Mouse (Mus musculus) liver, embryonic 11.5 days (tissue): ENCODE data around the gene Narfl. TPM values are rescaled to one million over a fixed set of nuclear protein-coding genes. Genes with fewer than 3 reads are reported as not detected.
A peak's percentile ranks its signal among the peaks of the same experiment; 100 is the strongest.

Experiments used
- ATAC-seq: fragments of 200-750 bp; cut with Nextera tagmentation; replicated peaks from 2 replicates; pipeline ENCODE4 v1.8.0; 2017; ENCODE audit warnings: moderate number of reproducible peaks, mild to moderate bottlenecking, moderate TSS enrichment, moderate library complexity; ENCODE audit not compliant: low FRiP score
- DNase-seq: peaks from one replicate; pipeline ENCODE4 v3.0.0-alpha.2; 2017; ENCODE audit warnings: low spot score
- H3K27ac ChIP-seq: fragments of 300-500 bp; sonication (generic); 2 replicates; pipeline ENCODE4 v1.5.1; 2014; ENCODE audit warnings: mild to moderate bottlenecking, low read depth, low read length, control low read depth
- H3K27me3 ChIP-seq: fragments of 300-500 bp; sonication (generic); replicated peaks from 2 replicates; pipeline ENCODE4 v1.6.1; 2014; ENCODE audit warnings: low read length, mixed read lengths; ENCODE audit not compliant: control insufficient read depth, insufficient read depth
- H3K36me3 ChIP-seq: fragments of 300-500 bp; sonication (generic); 2 replicates; pipeline ENCODE4 v1.6.1; 2014; ENCODE audit warnings: mild to moderate bottlenecking, low read length, moderate library complexity, mixed read lengths; ENCODE audit not compliant: control insufficient read depth, insufficient read depth
- H3K4me1 ChIP-seq: fragments of 300-500 bp; sonication (generic); replicated peaks from 2 replicates; pipeline ENCODE4 v1.6.1; 2014; ENCODE audit warnings: low read length, mixed read lengths; ENCODE audit not compliant: control insufficient read depth, insufficient read depth
- H3K4me2 ChIP-seq: fragments of 300-500 bp; sonication (generic); 2 replicates; pipeline ENCODE4 v1.6.1; 2014; ENCODE audit warnings: mild to moderate bottlenecking, control low read depth, moderate library complexity
- H3K4me3 ChIP-seq: fragments of 300-500 bp; sonication (generic); 2 replicates; pipeline ENCODE4 v1.5.1; 2014; ENCODE audit warnings: low read depth, low read length, control low read depth
- H3K9ac ChIP-seq: fragments of 300-500 bp; sonication (generic); 2 replicates; pipeline ENCODE4 v1.6.1; 2014; ENCODE audit warnings: low read depth, low read length, control low read depth
- H3K9me3 ChIP-seq: fragments of 300-500 bp; sonication (generic); 2 replicates; pipeline ENCODE4 v1.6.1; 2016; ENCODE audit warnings: low read length, inconsistent platforms, mixed read lengths; ENCODE audit not compliant: control insufficient read depth
- WGBS: fragments of 180-500 bp; shearing (Covaris S2); extraction: QIAGEN DNeasy Blood & Tissue Kit; methylation state at CpG from one replicate; pipeline ENCODE4 v1.1.7; 2014; 5-methylcytosine and 5-hydroxymethylcytosine counted together
- polyA plus RNA-seq: library from polyadenylated mRNA; unstranded; fragments of >200 nt; fragmentation: Nextera tagmentation; extraction: Ambion mirVana; gene quantifications from 2 replicates; pipeline ENCODE4 v1.2.1, GENCODE M21; 2014

Narfl gene
- polyA plus RNA-seq, 1 experiment from 2014 or later = 29.9 TPM

DNA sequence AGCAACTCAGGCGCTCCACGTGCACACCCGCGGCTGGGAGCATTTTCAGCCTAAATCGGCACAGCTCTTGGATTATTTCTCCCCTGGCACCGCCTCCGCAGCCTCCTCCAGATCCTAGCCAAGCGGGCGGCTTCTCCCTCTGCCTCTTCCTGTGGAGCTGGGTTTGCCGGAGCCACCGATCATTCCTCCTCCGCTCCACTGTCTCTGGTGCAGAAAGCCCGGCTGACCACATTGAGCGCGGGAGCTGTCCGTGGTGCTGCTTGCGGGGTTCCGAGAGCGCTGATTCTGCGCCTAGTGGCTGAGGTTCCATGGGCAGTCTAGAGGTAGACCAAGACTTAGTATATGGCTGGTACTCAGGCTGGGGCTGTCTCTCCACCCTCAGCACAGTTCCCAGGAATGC is 39.9 kb downstream of the Narfl start:
- Histone ChIP-seq H3K9ac (no peak overlapping the region), H3K4me3 (no peak overlapping the region), H3K4me2 (no peak overlapping the region), H3K4me1 (peaks cover 4% of the 10 kb centered on the region; the same call in 1 of the 2 replicates), H3K27me3 (peaks cover 89% of the 10 kb centered on the region), H3K9me3 (no peaks in the 10 kb centered on the region), H3K27ac (no peak overlapping the region), H3K36me3 (no peaks in the 10 kb centered on the region)
- peak; percentile 86 for DNase-seq
- WGBS = 3% methylated on average over 20 of the region's 20 CpGs
- 0 out of 2 replicates have a peak, but pooled peaks have one; percentile 40 for ATAC-seq

GRCm38 (mm10) chr17:25817662-25818061 is 44.1 kb downstream of the Narfl start:
- Histone ChIP-seq H3K4me1 (no peaks in the 10 kb centered on the region), H3K36me3 (no peaks in the 10 kb centered on the region), H3K4me3 (no peak overlapping the region), H3K9me3 (no peaks in the 10 kb centered on the region), H3K4me2 (no peak overlapping the region), H3K9ac (no peak overlapping the region), H3K27ac (no peak overlapping the region), H3K27me3 (peaks cover 76% of the 10 kb centered on the region)
- ATAC-seq (no peak), DNase-seq (no peak)
- WGBS = 75% methylated on average over 11 of the region's 11 CpGs

DNA sequence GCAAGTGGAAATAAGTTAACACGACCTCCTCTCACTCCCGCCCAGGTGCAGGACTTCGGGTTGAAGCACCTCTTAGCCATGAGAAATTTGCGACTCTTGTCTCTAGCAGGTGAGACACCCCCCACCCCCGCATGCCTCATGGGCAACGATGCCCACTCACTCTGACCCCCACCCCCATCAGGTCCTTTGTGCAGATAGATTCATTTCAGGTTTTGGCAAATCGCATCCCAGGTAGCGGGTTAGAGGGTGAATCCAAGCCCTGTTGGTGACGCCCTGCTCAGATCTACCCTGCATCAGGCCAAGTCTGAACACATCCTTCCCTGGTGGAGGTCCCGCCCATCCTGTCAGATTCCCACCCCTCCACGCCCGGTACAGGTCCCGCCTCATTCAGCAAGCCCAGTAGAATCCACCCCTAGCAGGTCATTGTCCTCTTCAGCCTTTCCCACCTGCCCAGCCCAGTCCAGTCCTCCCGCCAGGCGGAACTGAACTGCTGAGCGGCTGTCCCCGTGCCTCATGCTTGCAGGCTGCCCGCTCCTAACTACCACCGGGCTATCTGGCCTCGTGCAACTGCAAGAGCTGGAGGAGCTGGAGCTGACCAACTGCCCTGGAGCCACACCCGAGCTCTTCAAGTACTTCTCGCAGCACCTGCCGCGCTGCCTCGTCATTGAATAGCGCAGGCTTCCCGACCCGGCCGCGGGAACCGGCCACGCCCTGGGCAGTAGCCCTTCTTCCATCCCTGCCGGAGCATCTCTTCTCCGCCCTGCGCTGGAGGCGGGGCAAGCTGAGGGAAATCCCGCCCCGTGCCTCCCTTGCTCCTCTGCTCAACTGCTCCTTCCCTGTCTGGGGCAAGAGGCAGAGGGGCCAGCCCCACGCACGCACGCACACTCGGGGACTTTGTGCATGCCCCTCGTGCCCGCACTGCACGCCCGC is 45.5 kb downstream of the Narfl start:
- 8% methylated on average over 46 of the region's 46 CpGs for WGBS
- Histone ChIP-seq H3K4me3 (peak overlapping the region; percentile 14), H3K9me3 (no peaks in the 10 kb centered on the region), H3K4me2 (peak overlapping the region; percentile 37), H3K27me3 (peaks cover 63% of the 10 kb centered on the region), H3K27ac (no peak overlapping the region), H3K4me1 (peaks cover 2% of the 10 kb centered on the region), H3K36me3 (no peaks in the 10 kb centered on the region), H3K9ac (no peak overlapping the region)
- no peak for ATAC-seq
- no peak for DNase-seq

- peak within 1 kb of the TSS; percentile 81 for H3K9ac ChIP-seq
- ATAC-seq (peak; percentile 76), DNase-seq (peak; percentile 70)
- H3K4me3 ChIP-seq = peak within 1 kb of the TSS; percentile 84
- H3K4me1 ChIP-seq = peaks cover 21% of the 10 kb centered on the region
- peak within 1 kb of the TSS; percentile 89 for H3K4me2 ChIP-seq
- H3K27ac ChIP-seq = peak within 1 kb of the TSS; percentile 57; the same call in 1 of the 2 replicates
- WGBS = under 1% methylated on average over 18 of the region's 18 CpGs
- H3K36me3 ChIP-seq = peaks cover 20% of the 10 kb centered on the region
- peaks cover 29% of the 10 kb centered on the region for H3K27me3 ChIP-seq
- no peaks in the 10 kb centered on the region for H3K9me3 ChIP-seq
Measured at GRCm38 (mm10) chr17:25823452-25823851, 49.9 kb downstream of the Narfl start, which contains the start of gene Wdr24. Gene Wdr24 (plus strand): TSS chr17:25823627.

DNA sequence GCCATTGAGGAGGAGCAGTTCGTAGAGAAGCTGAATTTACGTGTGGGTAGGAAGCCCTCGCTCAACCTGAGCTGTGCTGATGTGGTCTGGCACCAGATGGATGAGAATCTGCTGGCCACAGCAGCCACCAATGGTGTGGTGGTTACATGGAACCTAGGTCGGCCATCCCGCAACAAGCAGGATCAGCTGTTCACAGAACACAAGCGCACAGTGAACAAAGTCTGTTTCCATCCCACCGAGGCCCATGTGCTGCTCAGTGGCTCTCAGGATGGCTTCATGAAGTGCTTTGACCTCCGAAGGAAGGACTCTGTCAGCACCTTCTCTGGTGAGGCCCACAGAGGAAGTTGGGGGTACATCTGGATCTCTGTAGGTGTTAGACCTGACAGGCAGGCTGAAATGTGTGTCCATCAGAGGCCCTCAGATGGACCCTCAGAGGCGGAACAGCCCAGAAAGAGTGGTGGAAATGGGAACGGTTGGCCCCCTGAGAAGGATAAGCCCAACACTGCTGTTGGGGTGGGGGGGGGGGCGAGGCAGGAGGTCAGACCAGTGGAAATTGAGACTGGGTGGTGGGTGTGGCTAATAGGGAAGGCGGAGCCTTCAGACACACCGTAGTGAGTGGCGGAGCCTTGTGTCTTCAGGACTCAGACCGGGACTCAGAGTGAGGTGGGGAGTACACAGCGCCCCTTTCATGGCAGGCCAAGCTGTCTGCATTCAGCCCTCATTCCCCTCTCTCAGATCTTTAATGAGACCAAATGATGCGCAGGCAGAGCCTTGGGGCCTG is 51.0 kb downstream of the Narfl start:
- Histone ChIP-seq H3K4me3 (peak overlapping the region; percentile 84), H3K27ac (no peak overlapping the region), H3K4me1 (peaks cover 23% of the 10 kb centered on the region), H3K4me2 (peak overlapping the region; percentile 89), H3K36me3 (peaks cover 20% of the 10 kb centered on the region), H3K9ac (peak overlapping the region; percentile 81), H3K9me3 (no peaks in the 10 kb centered on the region), H3K27me3 (peaks cover 18% of the 10 kb centered on the region)
- 56% methylated on average over 17 of the region's 17 CpGs for WGBS
- ATAC-seq = no peak; the same call in 1 of the 2 replicates
- no peak for DNase-seq

GRCm38 (mm10) chr17:25825311-25825710 is 51.7 kb downstream of the Narfl start:
- H3K4me3 ChIP-seq = peak overlapping the region; percentile 84

GRCm38 (mm10) chr17:25825984-25826570 is 52.5 kb downstream of the Narfl start:
- Histone ChIP-seq H3K4me1 (peaks cover 37% of the 10 kb centered on the region), H3K4me2 (no peak overlapping the region), H3K27me3 (peaks cover 5% of the 10 kb centered on the region; the same call in 1 of the 2 replicates), H3K9ac (no peak overlapping the region), H3K9me3 (no peaks in the 10 kb centered on the region), H3K27ac (no peak overlapping the region), H3K36me3 (peaks cover 33% of the 10 kb centered on the region), H3K4me3 (no peak overlapping the region)
- 93% methylated on average over 27 of the region's 27 CpGs for WGBS
- DNase-seq = no peak
- no peak for ATAC-seq

More at GRCm38 (mm10) chr17:25825311-25825710, 51.7 kb downstream of the Narfl start:
- ATAC-seq = no peak
- Histone ChIP-seq H3K36me3 (peaks cover 25% of the 10 kb centered on the region), H3K27me3 (peaks cover 10% of the 10 kb centered on the region), H3K9me3 (no peaks in the 10 kb centered on the region), H3K9ac (0 out of 2 replicates have a peak overlapping the region, but pooled peaks have one; percentile 18), H3K4me2 (peak overlapping the region; percentile 89), H3K27ac (peak overlapping the region; percentile 16; the same call in 1 of the 2 replicates), H3K4me1 (peaks cover 31% of the 10 kb centered on the region)
- DNase-seq = no peak
- 84% methylated on average over 6 of the region's 6 CpGs for WGBS

- Histone ChIP-seq H3K9ac (no peak overlapping the region), H3K36me3 (peaks cover 41% of the 10 kb centered on the region), H3K27ac (no peak overlapping the region), H3K4me1 (peaks cover 46% of the 10 kb centered on the region), H3K4me2 (no peak overlapping the region), H3K27me3 (peaks cover under 1% of the 10 kb centered on the region; the same call in 1 of the 2 replicates), H3K4me3 (no peak overlapping the region), H3K9me3 (no peaks in the 10 kb centered on the region)
- ATAC-seq (no peak), DNase-seq (no peak)
- WGBS = 94% methylated on average over 13 of the region's 13 CpGs
Measured at GRCm38 (mm10) chr17:25827011-25827410, 53.4 kb downstream of the Narfl start.
